Mouse (Mus musculus) lung, embryonic 16.5 days (tissue): Measurements from ENCODE around the gene Vmn1r223. TPM values are rescaled to one million over a fixed set of nuclear protein-coding genes. Genes with fewer than 3 reads are reported as not detected.

Experiments used
- ATAC-seq: fragments of 200-750 bp; cut with Nextera tagmentation; 2 replicates; pipeline ENCODE4 v1.8.0; 2017; ENCODE audit warnings: low read depth, mild to moderate bottlenecking, moderate library complexity
- H3K27ac ChIP-seq: fragments of 300-500 bp; sonication (generic); 2 replicates; pipeline ENCODE4 v1.5.1; 2014; ENCODE audit warnings: mild to moderate bottlenecking, control low read depth, low read length
- H3K27me3 ChIP-seq: fragments of 300-500 bp; sonication (generic); 2 replicates; pipeline ENCODE4 v1.6.1; 2014; ENCODE audit warnings: low read depth, low read length, mixed read lengths; ENCODE audit not compliant: control insufficient read depth, insufficient read depth
- H3K36me3 ChIP-seq: fragments of 300-500 bp; sonication (generic); 2 replicates; pipeline ENCODE4 v1.6.1; 2014; ENCODE audit warnings: low read length; ENCODE audit not compliant: control insufficient read depth, insufficient read depth
- H3K4me1 ChIP-seq: fragments of 300-500 bp; sonication (generic); replicated peaks from 2 replicates; pipeline ENCODE4 v1.6.1; 2014; ENCODE audit warnings: low read length, mixed read lengths; ENCODE audit not compliant: control insufficient read depth, insufficient read depth
- H3K4me2 ChIP-seq: fragments of 300-500 bp; sonication (generic); 2 replicates; pipeline ENCODE4 v1.6.1; 2014; ENCODE audit warnings: low read depth, low read length, control low read depth
- H3K4me3 ChIP-seq: fragments of 300-500 bp; sonication (generic); 2 replicates; pipeline ENCODE4 v1.5.1; 2014; ENCODE audit warnings: mild to moderate bottlenecking, low read length, control low read depth
- H3K9ac ChIP-seq: fragments of 300-500 bp; sonication (generic); 2 replicates; pipeline ENCODE4 v1.6.1; 2014; ENCODE audit warnings: low read length, control low read depth
- H3K9me3 ChIP-seq: fragments of 300-500 bp; sonication (generic); 2 replicates; pipeline ENCODE4 v1.6.1; 2016; ENCODE audit warnings: low read length; ENCODE audit not compliant: control insufficient read depth
- WGBS: fragments of 180-500 bp; shearing (Covaris S2); extraction: QIAGEN DNeasy Blood & Tissue Kit; methylation state at CpG from one replicate; pipeline ENCODE4 v1.1.7; 2014; 5-methylcytosine and 5-hydroxymethylcytosine counted together
- polyA plus RNA-seq: library from polyadenylated mRNA; unstranded; fragments of >200 nt; fragmentation: Nextera tagmentation; extraction: Ambion mirVana; gene quantifications from 2 replicates; pipeline ENCODE4 v1.2.1, GENCODE M21; 2015

Gene Vmn1r223
- polyA plus RNA-seq, 1 experiment from 2014 or later, result not detected

- no peak overlapping the region for H3K27ac ChIP-seq
- 2% methylated on average over 13 of the region's 13 CpGs for WGBS
- H3K9me3 ChIP-seq, result no peaks in the 10 kb centered on the region
- no peaks in the 10 kb centered on the region for H3K4me1 ChIP-seq
- no peaks in the 10 kb centered on the region for H3K36me3 ChIP-seq
- peaks cover 2% of the 10 kb centered on the region; the same call in 1 of the 2 replicates for H3K27me3 ChIP-seq
- peak overlapping the region; percentile 47 for H3K9ac ChIP-seq
- peak overlapping the region; percentile 55 for H3K4me3 ChIP-seq
- 0 out of 2 replicates have a peak, but pooled peaks have one; percentile 43 for ATAC-seq
- H3K4me2 ChIP-seq, result peak overlapping the region; percentile 61
These were observed 53.0 kb downstream of the Vmn1r223 start for GRCm38 (mm10) chr13:23299999-23300341.

Other genes starting within 250 kb of the Vmn1r223 start
- gene Vmn1r213, start 239.5 kb upstream of the Vmn1r223 start, polyA plus RNA-seq, result not detected in 2 replicates
- not detected in 2 replicates for gene Vmn1r214, start 216.7 kb upstream of the Vmn1r223 start, polyA plus RNA-seq
- not detected in 2 replicates for gene Vmn1r215, start 179.1 kb upstream of the Vmn1r223 start, polyA plus RNA-seq
- not detected in 2 replicates for gene Vmn1r217, start 128.9 kb upstream of the Vmn1r223 start, polyA plus RNA-seq
- gene Vmn1r218, start 114.0 kb upstream of the Vmn1r223 start, polyA plus RNA-seq, result not detected in 2 replicates
- gene Vmn1r219, start 87.8 kb upstream of the Vmn1r223 start, polyA plus RNA-seq, result not detected in 2 replicates
- gene Vmn1r220, start 59.2 kb upstream of the Vmn1r223 start, polyA plus RNA-seq, result not detected in 2 replicates
- gene Vmn1r221, start 33.0 kb upstream of the Vmn1r223 start, polyA plus RNA-seq, result not detected in 2 replicates
- gene Vmn1r222, start 11.2 kb upstream of the Vmn1r223 start, polyA plus RNA-seq, result not detected in 2 replicates
- gene Zfp322a, start 122.1 kb downstream of the Vmn1r223 start, polyA plus RNA-seq, result 56.0 and 56.3 TPM in 2 replicates
- gene Abt1, start 176.7 kb downstream of the Vmn1r223 start, polyA plus RNA-seq, result 11.8 and 12.3 TPM in 2 replicates
- gene Btn1a1, start 218.8 kb downstream of the Vmn1r223 start, polyA plus RNA-seq, result 0.06 and 0.10 TPM in 2 replicates
- 0.20 and 0.28 TPM in 2 replicates for gene Btn2a2, start 241.7 kb downstream of the Vmn1r223 start, polyA plus RNA-seq